In the genomic region with DNA sequence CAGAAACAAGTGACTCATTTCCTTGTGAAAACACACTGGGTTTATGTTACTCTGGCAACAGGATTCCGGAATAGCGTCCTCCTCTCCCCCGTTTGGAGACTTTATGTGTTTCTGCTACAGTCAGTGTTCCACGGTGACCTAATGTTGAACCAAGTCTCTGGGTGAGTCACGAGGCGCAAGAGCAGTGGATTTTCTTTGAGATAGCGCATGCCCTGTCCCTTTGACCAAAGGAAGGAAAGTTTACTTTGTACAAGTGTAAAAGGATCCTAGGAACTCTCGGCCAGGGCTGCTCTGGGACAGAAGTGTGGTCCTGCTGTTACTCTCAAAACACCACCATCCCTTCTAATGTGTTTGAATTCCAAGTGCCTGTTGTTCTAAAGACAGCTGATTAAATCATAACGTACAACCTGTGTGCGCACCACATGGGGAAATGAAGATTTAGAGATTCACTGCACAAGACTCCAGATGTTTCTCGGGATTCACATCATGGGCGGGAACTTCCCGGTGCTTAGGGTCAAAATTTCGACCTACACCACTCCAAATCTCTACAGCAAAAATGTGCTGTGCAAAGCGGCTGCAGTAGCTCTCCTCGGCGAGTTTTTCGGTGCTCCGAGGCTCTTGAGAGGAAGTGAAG, we compare ENCODE assay signal across 8 mouse cellular contexts.
DNase-seq lines count a peak whose midpoint lies in the region; ATAC-seq lines count a peak whose summit lies in the region.

No protein-coding gene starts in this region.

- 80% methylated on average over 19 of the region's 19 CpGs for WGBS in midbrain, embryonic 14.5 days
- WGBS in midbrain, embryonic 11.5 days, result 66% methylated on average over 19 of the region's 19 CpGs
- WGBS in embryonic facial prominence, embryonic 13.5 days, result 41% methylated on average over 19 of the region's 19 CpGs
- 25% methylated on average over 19 of the region's 19 CpGs for WGBS in heart, embryonic 14.5 days

- H3K36me3 ChIP-seq in midbrain, embryonic 14.5 days (ENCODE audit: control insufficient read depth, insufficient read depth, low read length), result no peaks in the 10 kb centered on the region
- no peaks in the 10 kb centered on the region for H3K36me3 ChIP-seq in midbrain, embryonic 11.5 days (ENCODE audit: control insufficient read depth, insufficient read depth, low read length)
- H3K36me3 ChIP-seq in embryonic facial prominence, embryonic 13.5 days, result no peaks in the 10 kb centered on the region
- H3K36me3 ChIP-seq in heart, embryonic 14.5 days (ENCODE audit: control insufficient read depth, insufficient read depth, low read length), result no peaks in the 10 kb centered on the region

- no peaks in the 10 kb centered on the region for H3K4me1 ChIP-seq in midbrain, embryonic 14.5 days (ENCODE audit: control insufficient read depth, insufficient read depth, low read length)
- H3K4me1 ChIP-seq in midbrain, embryonic 11.5 days (ENCODE audit: control insufficient read depth, insufficient read depth, low read length), result no peaks in the 10 kb centered on the region
- H3K4me1 ChIP-seq in embryonic facial prominence, embryonic 13.5 days, result peaks cover 15% of the 10 kb centered on the region
- H3K4me1 ChIP-seq in heart, embryonic 14.5 days (ENCODE audit: control insufficient read depth in 2 of 2, insufficient read depth in 2 of 2, low read length in 2 of 2), result peaks cover 11 to 21% of the 10 kb centered on the region in 2 experiments

- no peak overlapping the region for H3K27ac ChIP-seq in midbrain, embryonic 14.5 days (replicated peaks; ENCODE audit: low read depth, low read length)
- H3K27ac ChIP-seq in midbrain, embryonic 11.5 days (ENCODE audit: low read depth, low read length), result no peak overlapping the region
- peak overlapping the region; percentile 39; the same call in 1 of the 2 replicates for H3K27ac ChIP-seq in embryonic facial prominence, embryonic 13.5 days
- H3K27ac ChIP-seq in heart, embryonic 14.5 days (replicated peaks in 1 of 2; ENCODE audit: control insufficient read depth in 1 of 2, insufficient read depth in 1 of 2, low read depth in 2 of 2, low read length in 2 of 2), result peak overlapping the region; percentile 67 to 76

- H3K9me3 ChIP-seq in midbrain, embryonic 14.5 days (ENCODE audit: control insufficient read depth, low read length), result no peaks in the 10 kb centered on the region
- no peaks in the 10 kb centered on the region for H3K9me3 ChIP-seq in midbrain, embryonic 11.5 days (ENCODE audit: control insufficient read depth, low read length)
- no peaks in the 10 kb centered on the region for H3K9me3 ChIP-seq in embryonic facial prominence, embryonic 13.5 days
- no peaks in the 10 kb centered on the region for H3K9me3 ChIP-seq in heart, embryonic 14.5 days (ENCODE audit: control insufficient read depth, low read length)

- no peak overlapping the region for H3K9ac ChIP-seq in midbrain, embryonic 14.5 days (replicated peaks; ENCODE audit: low read length)
- no peak overlapping the region for H3K9ac ChIP-seq in midbrain, embryonic 11.5 days (ENCODE audit: low read length)
- no peak overlapping the region for H3K9ac ChIP-seq in embryonic facial prominence, embryonic 13.5 days
- H3K9ac ChIP-seq in heart, embryonic 14.5 days (ENCODE audit: low read length), result peak overlapping the region; percentile 50

- ATAC-seq in midbrain, embryonic 14.5 days (ENCODE audit: low FRiP score, low TSS enrichment), result no peak
- ATAC-seq in midbrain, embryonic 11.5 days (ENCODE audit: low FRiP score), result no peak
- ATAC-seq in embryonic facial prominence, embryonic 13.5 days (ENCODE audit: insufficient number of reproducible peaks, insufficient read depth, low FRiP score, low TSS enrichment, low read depth), result no peak
- ATAC-seq in heart, embryonic 14.5 days (ENCODE audit: insufficient number of reproducible peaks, insufficient read depth, low FRiP score, low read depth), result peak; percentile 78

- no peak overlapping the region for H3K4me2 ChIP-seq in midbrain, embryonic 14.5 days (ENCODE audit: low read length)
- H3K4me2 ChIP-seq in midbrain, embryonic 11.5 days, result no peak overlapping the region
- H3K4me2 ChIP-seq in embryonic facial prominence, embryonic 13.5 days, result peak overlapping the region; percentile 15
- H3K4me2 ChIP-seq in heart, embryonic 14.5 days (ENCODE audit: low read length), result peak overlapping the region; percentile 62

- H3K4me3 ChIP-seq in midbrain, embryonic 14.5 days (replicated peaks; ENCODE audit: low read depth, low read length), result no peak overlapping the region
- no peak overlapping the region for H3K4me3 ChIP-seq in midbrain, embryonic 11.5 days (ENCODE audit: low read depth, low read length)
- no peak overlapping the region for H3K4me3 ChIP-seq in embryonic facial prominence, embryonic 13.5 days
- no peak overlapping the region for H3K4me3 ChIP-seq in heart, embryonic 14.5 days (ENCODE audit: control insufficient read depth in 1 of 2, insufficient read depth in 1 of 2, low read depth in 1 of 2, low read length in 2 of 2)

- peak; percentile 14 for DNase-seq in midbrain, embryonic 14.5 days
- DNase-seq in midbrain, embryonic 11.5 days (ENCODE audit: low spot score, missing footprints), result no peak
- peak; percentile 9 to 15 for DNase-seq in layer of hippocampus, adult 8-10 months (ENCODE audit: low spot score in 2 of 2)
- peak; percentile 65 for DNase-seq in lung, postnatal 14 days
- DNase-seq in urinary bladder, adult 18-20 months (ENCODE audit: low spot score in 2 of 2), result peak; percentile 35 to 84
- no peak for DNase-seq in T-cell, adult 2 months (ENCODE audit: low spot score)

- no peaks in the 10 kb centered on the region for H3K27me3 ChIP-seq in midbrain, embryonic 14.5 days (ENCODE audit: control insufficient read depth, insufficient read depth, low read length)
- no peaks in the 10 kb centered on the region for H3K27me3 ChIP-seq in midbrain, embryonic 11.5 days (ENCODE audit: control insufficient read depth, insufficient read depth, low read length)
- no peaks in the 10 kb centered on the region for H3K27me3 ChIP-seq in embryonic facial prominence, embryonic 13.5 days
- no peaks in the 10 kb centered on the region for H3K27me3 ChIP-seq in heart, embryonic 14.5 days (ENCODE audit: control insufficient read depth, insufficient read depth, low read length)

Comparison
In these comparisons a context has a peak if more than half of its experiments do, and no peak if none do; other contexts are left out.
1. DNase-seq: peak in midbrain, embryonic 14.5 days (single experiment), layer of hippocampus, adult 8-10 months (2 of 2), lung, postnatal 14 days (single experiment) and urinary bladder, adult 18-20 months (2 of 2); none in midbrain, embryonic 11.5 days (single experiment) and T-cell, adult 2 months (single experiment).
2. H3K27ac ChIP-seq: peak in embryonic facial prominence, embryonic 13.5 days (single experiment) and heart, embryonic 14.5 days (2 of 2); none in midbrain, embryonic 14.5 days (single experiment) and midbrain, embryonic 11.5 days (single experiment).
3. H3K4me2 ChIP-seq: peak in embryonic facial prominence, embryonic 13.5 days (single experiment) and heart, embryonic 14.5 days (single experiment); none in midbrain, embryonic 14.5 days (single experiment) and midbrain, embryonic 11.5 days (single experiment).